Mouse (Mus musculus) adrenal gland, postnatal 25 days (tissue): ENCODE measurements around the gene S1pr4. TPM values are rescaled to one million over a fixed set of nuclear protein-coding genes. Genes with fewer than 3 reads are reported as not detected.

ENCODE experiments used
- DNase-seq: peaks from one replicate; pipeline ENCODE4 v3.0.0; 2021; ENCODE audit warnings: mixed read lengths
- total RNA-seq: library from RNA; stranded (reverse); gene quantifications from 2 replicates; pipeline ENCODE4 v1.2.3, GENCODE M21; 2021

The S1pr4 gene
- total RNA-seq, 1 experiment from 2014 or later, result 0.85 TPM

DNA sequence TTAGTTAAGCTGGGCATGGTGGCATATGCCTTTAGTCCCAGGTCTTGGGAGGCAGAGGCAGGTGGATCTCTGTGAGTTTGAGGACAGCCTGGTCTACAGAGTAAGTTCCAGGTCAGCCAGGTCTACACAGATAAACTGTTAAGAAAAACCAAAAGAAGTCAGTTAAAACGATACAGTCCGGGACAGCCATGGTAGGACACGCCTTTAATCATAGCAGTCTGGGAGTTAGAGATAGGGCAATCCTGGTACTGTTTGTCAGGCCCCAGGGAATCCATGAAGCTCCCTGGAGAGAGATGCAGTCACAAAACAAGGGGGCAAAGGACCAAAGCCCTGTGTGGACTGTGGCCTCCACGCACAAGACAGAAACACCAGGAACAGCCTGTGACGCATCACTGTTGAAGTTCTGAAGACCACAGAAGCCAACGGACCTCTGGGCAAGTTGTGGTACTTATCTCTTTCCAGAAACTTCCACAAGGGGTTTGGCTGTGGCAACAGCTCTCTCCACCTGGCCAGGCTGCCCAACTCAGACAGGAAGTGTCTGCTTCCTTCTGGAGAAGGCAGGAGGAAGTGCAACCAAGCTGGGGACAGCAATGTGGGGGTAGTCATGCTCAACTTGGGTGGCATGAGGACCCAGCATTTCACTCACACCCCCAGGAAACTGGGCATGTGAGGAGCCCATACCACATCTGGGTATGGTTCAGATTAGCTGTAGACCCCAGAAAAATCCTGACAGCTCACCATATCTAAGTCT, 19.5 kb upstream of the S1pr4 start:
- DNase-seq, result no peak

DNA sequence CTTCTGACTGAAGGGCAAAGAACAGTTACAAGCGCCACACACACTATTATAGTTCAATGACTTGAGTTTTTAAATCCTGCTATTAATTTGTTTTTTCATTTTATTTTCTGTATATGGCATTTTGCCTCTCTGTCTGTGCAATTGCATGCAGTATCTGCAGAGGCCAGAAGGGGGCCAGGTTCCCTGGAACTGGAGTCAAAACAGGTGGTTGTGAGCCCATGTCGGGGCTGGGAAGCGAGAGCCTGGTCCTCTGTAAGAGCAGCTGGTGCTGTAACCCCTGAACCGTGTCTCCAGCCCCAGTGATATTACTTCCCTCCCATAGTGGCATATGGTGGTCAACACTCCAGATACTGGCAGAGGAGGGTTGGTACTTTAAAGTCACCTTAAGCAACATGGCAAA, 18.6 kb upstream of the S1pr4 start:
- peak; percentile 76 for DNase-seq

DNA sequence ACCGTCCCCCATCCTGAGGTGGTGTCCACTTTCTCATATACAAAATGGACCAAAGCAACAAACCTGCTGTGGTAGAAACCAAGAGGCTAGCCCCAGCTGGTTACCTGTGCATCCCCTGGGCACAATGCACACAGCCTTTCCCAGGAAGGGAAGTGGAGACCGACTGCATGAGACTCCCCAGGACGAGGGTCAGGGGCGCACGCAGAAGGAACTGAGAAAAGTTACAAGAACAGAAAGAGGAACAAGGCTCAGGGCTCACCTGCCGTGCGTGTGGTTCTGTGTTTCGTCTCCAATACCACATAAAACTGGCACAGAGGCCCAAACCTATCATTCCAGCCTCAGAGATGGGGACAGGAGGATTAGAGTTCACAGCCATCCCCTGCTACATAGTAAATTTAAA, 17.3 kb upstream of the S1pr4 start:
- DNase-seq, result no peak

DNA sequence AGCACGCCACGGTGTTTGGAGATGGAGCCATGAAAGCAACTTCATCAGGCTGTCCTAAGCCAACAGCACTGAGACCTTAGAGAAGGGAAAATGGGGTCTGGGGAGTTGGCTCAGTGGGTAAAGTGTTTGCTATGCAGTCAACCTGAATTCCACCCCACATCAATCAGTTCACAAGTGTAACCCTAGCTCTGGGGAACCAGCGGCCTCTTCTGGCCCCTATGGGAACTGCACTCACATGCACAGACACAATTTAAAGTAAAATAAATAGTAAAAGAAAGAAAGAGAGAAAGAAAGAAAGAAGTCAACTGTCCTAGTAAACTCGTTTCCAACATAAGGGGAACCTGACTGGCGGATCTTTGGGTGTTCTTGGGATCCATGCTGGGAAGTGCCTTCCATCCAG, 13.9 kb upstream of the S1pr4 start:
- no peak for DNase-seq

DNA sequence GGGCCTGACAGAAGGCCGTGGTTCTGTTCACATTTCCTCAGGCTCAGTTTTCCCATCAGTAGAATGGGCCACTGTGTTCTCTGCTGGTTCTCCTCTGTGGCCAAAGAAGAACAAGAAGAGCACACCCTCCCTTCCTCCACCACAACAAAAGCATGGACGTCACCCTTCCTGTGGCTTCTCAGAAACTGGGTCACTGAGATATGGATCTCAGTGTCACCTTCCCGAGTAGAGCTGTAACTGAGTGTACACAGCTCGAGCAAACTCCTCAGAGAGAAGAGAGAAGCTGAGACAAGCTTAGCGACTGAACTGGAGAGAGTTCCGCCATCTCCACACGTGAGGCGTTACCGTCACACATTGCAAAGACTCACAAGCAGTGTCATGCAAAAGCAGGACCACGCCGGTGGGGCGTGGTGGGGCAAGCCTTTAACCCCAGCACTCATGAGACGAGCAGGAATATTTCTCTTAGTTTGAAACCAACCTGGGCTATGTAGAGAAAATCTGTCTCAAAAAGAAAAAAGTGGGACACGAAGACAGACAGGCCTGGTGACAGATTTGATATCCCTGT, 10.4 kb upstream of the S1pr4 start:
- DNase-seq, result no peak

DNA sequence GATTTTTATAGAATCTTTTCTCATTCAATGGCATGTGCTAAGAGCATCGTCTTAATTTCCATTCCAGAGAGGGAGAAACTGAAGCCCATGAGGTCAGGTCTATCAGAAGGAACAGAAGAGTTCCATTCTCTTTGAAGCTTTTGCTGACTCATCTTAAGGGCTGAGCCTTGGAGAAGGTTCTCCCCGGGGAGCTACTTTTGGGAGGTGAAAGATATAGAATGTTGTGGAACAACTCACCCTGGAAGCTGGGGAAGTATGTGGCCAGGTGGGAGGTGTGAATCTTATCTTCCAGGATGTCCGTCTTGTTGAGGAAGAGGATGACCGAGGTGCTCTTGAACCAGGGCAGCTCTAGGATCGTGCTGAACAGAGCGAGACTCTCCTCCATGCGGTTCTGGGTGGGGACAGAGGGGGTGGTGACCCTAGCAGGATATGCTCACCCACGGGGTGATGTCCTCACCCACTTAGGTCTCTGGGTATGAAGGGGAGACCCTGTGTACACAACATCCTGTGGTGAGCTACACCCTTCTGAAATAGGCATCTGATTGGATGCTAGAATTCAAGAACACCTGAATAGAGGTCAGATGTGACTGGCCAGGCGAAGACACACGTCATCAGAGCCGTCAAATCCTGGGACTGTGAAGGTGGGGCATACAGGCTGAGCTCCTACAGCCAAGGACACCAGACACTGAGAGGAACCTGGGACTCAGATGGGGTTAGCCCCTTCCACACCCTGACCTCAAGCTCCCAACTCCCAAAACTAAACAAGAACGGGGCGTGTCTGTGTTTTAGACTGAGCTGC, 8.0 kb upstream of the S1pr4 start:
- DNase-seq, result no peak

DNA sequence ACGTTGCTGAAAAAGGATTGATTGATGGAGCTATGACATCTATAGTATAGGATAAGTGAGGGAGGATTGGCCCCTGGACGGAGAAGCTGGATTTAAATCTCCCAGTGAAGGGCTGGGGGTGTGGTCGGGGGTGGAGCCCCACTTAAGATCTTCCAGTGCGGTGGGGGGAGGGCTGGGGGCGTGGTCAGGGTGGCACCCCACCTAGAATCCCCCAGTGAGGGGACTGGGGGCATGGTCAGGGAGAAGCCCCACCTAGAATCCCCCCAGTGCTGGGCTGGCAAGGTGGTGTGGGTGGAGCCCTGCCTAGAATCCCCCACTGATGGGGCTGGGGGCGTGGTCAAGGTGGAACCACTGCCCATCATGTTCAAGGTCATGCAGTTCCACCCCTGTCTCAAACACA, 7.2 kb upstream of the S1pr4 start:
- no peak for DNase-seq

DNA sequence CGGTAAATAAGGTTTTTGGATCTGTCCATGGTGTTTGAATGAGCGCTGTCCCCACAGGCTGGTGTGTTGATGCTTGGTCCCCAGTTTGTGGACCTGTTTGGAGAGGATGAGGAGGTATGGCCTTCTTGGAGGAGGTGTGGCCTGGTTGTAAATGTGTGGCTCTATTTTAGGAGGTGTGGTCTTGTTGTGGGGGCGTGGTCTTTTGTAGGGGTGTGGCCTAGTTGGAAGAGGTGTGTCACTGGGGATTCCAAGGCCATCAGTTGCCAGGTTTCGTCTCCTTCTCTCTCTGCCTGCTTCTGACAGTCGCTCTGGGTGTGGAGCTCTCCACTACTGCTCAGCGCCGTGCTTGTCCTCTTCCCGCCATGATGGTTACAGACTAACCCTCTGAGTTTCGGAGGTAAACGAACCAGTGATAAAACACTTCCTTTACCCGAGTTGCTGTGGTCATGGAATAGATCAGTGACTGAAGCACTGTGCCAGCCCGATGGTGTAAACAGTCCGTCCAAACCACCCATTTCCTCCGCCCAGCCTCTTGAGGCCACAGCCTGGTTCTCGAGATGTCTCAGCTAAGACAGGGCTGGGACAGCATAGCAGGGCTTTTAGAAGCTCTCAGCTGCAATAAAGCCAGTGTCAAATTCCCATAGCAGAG, 5.2 kb upstream of the S1pr4 start:
- no peak for DNase-seq

DNA sequence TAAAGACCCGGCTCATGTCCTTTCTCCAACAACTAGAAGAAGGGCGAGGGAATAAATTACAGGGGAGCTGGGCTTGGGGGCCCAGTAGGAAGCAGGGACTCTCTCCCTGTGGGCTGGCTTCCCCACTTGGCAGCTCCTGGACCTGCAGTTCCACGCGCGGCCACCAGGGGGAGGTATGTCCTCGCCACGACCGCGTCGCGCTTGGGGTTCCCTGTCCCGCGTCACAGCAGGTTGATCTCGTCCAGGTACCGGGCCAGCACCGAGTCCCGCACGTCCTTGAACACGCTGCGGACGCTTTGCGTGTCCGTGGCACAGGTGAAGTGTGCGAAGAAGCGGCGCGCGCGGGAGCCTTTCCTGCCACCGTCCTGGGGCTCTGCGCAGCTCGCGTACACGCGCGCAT, 2.7 kb upstream of the S1pr4 start:
- peak; percentile 91 for DNase-seq

DNA sequence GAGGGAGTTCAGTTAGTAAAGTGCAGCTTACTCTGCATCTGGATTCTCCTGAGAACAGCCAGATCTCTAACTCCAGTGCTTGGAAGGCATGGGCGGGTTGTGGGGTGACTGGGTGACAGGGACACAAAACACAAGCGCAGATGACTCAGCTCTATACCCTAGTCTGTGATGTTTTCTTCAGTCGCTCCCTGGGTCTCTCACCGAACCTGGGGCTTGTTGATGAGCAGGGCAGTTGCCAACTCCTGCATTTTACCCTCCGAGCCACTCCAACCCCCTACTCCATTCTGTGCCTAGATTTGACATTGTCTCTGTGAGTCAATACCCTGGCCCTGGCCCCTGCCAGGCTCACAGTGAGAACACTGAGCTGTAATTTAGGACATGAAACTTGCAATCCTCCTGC, 1.9 kb upstream of the S1pr4 start:
- DNase-seq, result no peak

DNA sequence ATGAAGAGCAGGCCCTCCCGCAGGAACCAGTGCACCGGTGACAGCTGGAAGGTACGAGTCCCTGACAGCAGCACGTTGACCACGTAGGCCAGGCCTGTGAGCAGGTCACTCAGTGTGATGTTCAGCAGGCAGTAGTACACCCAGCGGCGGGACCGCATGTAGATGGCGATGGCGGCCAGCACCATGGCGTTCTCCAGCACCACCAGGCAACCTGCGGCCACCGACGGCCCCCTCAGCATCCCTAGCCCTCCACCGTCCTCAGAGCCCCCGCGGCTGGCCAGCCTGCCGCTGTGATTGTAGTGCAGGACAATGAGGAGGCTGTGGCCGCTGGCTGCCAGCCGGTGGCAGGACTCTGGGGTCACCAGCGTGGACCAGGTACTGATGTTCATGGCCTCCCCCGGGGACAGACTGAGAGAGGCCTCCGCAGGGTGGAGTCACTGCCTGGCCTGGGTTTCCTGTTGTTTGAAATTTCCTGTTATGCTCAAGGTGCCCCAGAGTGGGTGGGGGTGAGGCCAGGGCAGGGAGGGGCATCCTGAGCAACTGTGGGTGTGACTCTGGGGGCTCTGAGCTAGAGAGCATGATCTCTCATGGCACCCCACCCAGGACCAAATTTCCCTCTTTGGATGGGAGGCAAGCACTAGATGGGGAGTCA, 556 bp downstream of the S1pr4 start:
- DNase-seq, result no peak

DNA sequence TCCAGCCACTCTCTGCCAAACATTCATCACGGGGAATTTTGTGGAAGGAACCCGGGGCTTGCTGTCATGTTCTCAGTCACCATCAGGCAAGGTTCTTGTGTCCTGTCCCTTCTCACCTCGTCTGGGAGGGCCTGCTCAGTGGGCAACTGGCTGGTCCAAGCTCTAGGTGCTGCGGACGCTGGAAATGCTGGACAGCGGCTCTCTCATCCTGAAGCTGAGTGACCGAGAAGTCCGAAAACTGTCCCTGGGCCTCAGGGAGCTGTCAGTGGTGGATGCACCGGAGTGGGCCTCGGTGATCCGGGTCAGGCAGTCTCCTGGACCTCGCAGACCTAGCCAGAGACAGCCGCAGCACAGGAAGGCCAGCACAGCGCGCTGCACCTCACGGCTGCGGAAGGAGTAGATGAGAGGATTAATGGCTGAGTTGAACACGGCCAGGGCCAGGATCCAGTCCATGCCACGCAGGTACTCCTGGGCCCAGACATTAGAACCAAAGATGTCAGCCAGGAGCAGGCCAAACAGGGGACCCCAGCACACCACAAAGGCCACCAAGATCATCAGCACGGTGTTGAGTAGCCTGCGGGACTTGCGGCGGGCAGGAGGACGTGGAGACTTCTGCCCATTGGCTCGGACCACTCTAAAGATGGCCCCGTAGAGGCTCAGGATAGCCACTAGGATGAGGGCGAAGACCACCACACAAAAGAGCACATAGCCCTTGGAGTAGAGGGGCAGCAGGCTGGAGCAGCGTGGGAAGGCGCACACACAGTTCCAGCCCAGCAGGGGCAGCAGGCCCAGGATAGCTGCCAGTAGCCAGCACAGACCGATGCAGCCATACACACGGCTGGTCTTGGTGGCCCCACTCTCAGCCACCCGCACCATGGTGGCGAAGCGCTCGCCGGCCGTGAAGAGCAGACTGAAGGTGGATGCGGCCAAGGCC, 1.3 kb downstream of the S1pr4 start:
- no peak for DNase-seq

DNA sequence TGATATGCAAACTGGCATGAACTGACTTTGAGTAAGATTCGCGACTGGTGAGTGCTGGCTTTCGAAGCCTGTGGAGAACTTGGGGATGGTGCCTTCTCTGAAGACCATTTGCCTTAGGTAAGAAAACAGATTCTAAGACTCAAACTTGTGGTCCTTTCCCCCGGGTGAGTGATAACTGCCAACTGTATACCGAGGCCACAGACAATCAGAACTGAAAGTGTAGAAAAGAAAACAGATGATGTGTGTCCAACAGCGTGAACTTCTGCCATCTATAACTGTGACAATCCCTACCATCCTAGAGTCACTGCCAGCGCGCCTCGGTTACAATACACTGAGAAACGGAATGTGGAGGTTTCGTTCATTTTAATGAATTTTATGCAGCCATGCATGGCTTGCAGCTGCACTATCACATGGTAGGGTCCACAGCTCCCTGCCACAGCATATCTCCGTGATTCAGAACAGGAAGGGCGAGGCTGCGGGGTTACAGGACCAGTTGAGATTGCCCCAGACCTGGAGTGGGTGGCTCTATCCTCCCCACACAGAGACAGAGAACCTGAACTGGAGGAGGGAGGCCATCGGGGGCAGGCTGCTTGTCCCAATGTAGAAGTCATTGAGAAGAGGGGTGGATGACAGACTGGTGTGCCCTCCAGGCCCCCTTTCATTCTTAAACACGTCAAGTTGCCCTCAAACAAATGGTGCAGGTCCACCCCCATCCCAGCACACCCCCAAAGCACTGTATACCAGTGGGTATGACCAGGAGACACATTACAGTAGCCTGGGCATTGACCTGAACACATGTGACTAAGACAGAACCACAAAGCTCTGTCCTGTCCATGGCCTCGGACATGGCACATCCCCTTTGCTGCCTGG, 2.3 kb downstream of the S1pr4 start:
- no peak for DNase-seq

DNA sequence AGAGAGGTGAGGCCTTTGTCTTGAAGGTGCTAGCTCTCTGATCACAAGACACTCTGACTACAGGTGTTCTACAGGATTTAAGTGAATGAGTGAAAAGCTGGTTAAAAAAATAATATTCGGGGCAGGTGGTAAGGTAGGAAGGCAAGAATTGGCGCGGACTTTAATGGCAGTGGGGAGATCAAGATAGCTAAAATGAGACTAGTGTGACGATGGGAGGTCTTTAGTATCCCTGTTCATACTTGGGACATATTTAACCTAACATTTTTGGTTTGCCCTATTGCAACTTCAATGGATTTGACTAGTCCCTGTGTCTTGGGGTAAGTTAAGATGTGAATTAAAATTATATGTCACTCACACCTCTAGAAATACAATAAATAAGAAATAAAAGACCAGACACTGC, 3.0 kb downstream of the S1pr4 start:
- no peak for DNase-seq

DNA sequence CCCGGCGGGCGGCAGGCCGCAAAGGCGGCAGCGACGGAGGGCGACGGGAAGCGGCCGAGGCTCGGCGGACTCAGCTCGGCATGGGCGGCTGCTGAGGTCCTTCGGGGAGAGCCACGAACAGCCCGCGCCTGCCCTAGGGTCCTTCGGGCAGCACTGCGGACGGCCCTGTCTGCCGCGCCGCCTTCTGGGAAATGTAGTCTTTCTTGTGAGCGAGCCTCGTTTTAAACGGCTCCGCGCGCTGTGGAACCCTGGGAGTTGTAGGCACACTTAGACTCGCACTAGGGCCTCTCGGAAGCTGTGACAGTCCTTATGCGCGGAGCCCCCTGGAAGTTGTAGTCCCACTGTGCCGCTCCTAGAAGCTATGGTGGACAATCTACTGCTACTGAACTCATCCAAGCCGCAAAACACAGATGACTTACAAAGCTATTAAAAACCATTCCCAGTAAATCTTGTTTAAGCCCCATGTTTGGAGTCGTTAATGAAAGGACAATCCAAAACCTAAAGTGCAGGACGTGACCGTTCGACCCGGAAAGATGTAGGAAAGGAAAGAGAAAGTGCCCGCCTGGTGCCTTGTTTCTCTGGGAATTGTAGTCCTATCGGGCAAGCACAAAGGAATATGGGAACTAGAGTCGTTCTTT, 3.5 kb downstream of the S1pr4 start, which contains the start of gene Ncln:
Ncln (minus strand) TSS at position 129 of the 638 bp plus-strand sequence.
- DNase-seq, result peak; percentile 95

DNA sequence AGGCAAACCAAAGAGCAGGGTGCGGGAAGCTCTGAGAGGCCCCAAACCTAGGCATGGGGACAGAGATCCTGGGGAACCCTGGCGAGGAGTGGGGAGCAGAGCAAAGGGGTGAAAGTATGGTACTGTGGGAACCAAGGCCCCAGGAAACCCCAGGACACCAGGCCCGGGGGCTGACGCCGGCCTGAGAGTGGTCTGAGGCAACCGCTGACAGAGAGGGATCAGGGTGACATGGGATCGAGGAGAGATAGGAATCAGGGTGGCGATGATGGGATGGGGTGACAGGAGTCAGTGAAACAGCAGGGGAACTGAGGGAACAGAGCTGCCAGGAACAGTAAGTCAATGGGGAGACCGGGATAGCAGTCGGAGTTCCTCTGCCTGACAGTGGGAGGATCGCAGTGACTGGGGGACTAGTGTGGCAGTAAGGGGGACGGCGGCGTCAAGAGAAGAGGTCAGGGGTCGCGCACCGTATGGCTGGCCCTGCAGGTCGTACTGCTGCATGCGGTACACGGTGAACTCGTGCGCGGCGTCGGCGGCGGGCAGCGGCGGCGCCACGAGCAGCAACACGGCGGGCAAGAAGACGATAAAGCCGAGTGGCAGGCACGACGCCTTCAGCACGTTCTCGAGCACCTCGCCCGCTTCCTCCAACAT, 4.2 kb downstream of the S1pr4 start:
- no peak for DNase-seq

DNA sequence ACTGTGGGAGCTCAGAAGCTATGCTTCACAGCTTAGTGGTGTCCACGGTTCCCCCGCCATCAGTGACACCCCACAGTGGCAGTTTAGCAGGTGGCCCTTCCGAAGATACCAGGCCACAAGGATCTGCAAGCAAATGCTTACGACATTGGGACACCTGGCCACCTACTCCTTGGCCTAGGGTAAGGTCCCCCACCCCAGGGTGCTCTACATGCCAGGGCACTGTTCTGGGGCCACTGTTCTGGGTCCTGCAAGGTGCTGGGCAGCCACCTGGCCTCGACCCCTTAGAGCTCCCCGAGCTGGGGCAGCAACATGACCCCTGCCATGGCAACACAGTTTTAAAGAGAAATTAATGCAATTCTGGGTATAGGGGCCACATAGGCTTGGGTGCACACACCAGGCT, 4.8 kb downstream of the S1pr4 start:
- no peak for DNase-seq

DNA sequence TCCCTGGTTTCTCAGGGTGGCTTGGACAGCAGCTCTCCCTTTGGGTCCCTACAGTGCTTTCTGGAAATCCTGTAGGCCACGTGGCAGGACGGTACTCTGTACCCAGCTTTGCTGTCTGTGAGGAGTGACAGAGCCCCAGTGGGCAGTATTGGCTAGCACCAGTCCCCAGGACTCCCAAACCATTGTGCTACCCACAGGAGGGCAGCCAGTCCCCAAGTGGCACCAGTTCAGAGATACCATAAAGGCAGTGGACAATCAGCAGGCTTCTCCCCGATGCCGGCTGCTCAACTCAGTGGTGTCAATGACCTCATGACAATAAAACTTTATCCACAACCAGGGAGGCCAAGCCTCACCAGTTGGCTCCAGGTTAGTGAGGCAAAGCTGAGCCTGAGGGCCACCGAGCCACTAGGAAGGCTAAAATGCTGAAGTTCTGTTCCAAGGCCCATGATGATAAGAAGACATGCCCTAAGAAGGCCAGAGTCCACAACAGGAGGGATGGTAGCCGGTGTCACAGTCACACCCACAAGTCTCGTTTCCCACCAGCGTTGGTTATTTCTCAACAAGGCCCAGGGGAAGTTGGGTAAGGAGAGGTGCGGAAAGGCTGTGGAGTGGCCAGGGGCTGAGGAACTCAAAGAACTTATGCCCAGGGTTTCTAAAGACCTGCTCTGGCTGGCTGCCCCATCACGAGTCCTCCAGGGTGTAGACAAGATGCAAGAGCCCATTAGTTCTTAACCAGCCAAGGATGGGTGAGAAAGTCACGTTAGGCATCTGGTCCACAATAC, 5.5 kb downstream of the S1pr4 start:
- no peak for DNase-seq
